Comparison of ENCODE assay signal across 13 mouse cellular contexts in genomic region chr11:109497990-109498389, GRCm38 (mm10). TPM values are rescaled to one million over a fixed set of nuclear protein-coding genes. Genes with fewer than 3 reads are reported as not detected.
DNase-seq lines count a peak whose midpoint lies in the region; ATAC-seq and TF ChIP-seq lines count a peak whose summit lies in the region.
"Had no signal": no experiment of that assay in that cellular context is flagged by ENCODE, and none has a peak within 500 bp of the region (broad histone marks: within the 10 kb centered on the region; RNA-seq: fewer than 3 reads in every experiment).

No protein-coding gene starts in this region.

- ATAC-seq in lung, embryonic 14.5 days (ENCODE audit: insufficient read depth) = no peak
- ATAC-seq in intestine, embryonic 14.5 days (replicated peaks; ENCODE audit: low FRiP score, low TSS enrichment, low read depth) = 0 out of 2 replicates have a peak, but pooled peaks have one; percentile 44
- peak; percentile 27; the same call in 1 of the 2 replicates for ATAC-seq in stomach, embryonic 16.5 days (ENCODE audit: insufficient read depth, low FRiP score)

- DNase-seq in heart, adult 8-10 months (ENCODE audit: low spot score) = peak; percentile 26
- DNase-seq in heart, postnatal 4 days = no peak
- DNase-seq in lung, embryonic 14.5 days = no peak
- DNase-seq in lung, postnatal 36 days = no peak
- no peak for DNase-seq in intestine, embryonic 14.5 days (ENCODE audit: low spot score)
- no peak for DNase-seq in Muller cell, postnatal 12 days (ENCODE audit: inconsistent ontology term)
- DNase-seq: adrenal gland, postnatal 10 days; cerebellum, adult 2 months; kidney, postnatal 14 days; lung, postnatal 10 days had no signal

- no peak for TF ChIP-seq CTCF in lung, embryonic 14.5 days (IDR thresholded peaks at IDR 0.05; ENCODE audit: low read depth)

- no peaks in the 10 kb centered on the region for H3K36me3 ChIP-seq in lung, embryonic 14.5 days (ENCODE audit: insufficient read depth)
- no peaks in the 10 kb centered on the region for H3K36me3 ChIP-seq in intestine, embryonic 14.5 days (ENCODE audit: control insufficient read depth, insufficient read depth, low read length)
- H3K36me3 ChIP-seq in stomach, embryonic 16.5 days (ENCODE audit: control insufficient read depth, insufficient read depth, low read length) = no peaks in the 10 kb centered on the region
- H3K36me3 ChIP-seq: hindbrain, embryonic 10.5 days; midbrain, embryonic 12.5 days had no signal

- no peaks in the 10 kb centered on the region for H3K9me3 ChIP-seq in lung, embryonic 14.5 days (ENCODE audit: low read depth, low read length)
- no peaks in the 10 kb centered on the region for H3K9me3 ChIP-seq in intestine, embryonic 14.5 days (ENCODE audit: control insufficient read depth, low read length)
- H3K9me3 ChIP-seq in stomach, embryonic 16.5 days (replicated peaks; ENCODE audit: control insufficient read depth, low read length) = no peaks in the 10 kb centered on the region
- H3K9me3 ChIP-seq: hindbrain, embryonic 10.5 days; midbrain, embryonic 12.5 days had no signal

- H3K27ac ChIP-seq in lung, embryonic 14.5 days (ENCODE audit: low read depth) = peak overlapping the region; percentile 38; the same call in 1 of the 2 replicates
- H3K27ac ChIP-seq in intestine, embryonic 14.5 days (ENCODE audit: low read depth) = no peak overlapping the region; the same call in 1 of the 2 replicates
- H3K27ac ChIP-seq in stomach, embryonic 16.5 days (ENCODE audit: low read length) = peak overlapping the region; percentile 20; the same call in 1 of the 2 replicates
- H3K27ac ChIP-seq: midbrain, embryonic 12.5 days had no signal

- H3K4me2 ChIP-seq in lung, embryonic 14.5 days = no peak overlapping the region
- no peak overlapping the region for H3K4me2 ChIP-seq in intestine, embryonic 14.5 days (ENCODE audit: low read length)
- H3K4me2 ChIP-seq in stomach, embryonic 16.5 days (ENCODE audit: low read depth, low read length) = no peak overlapping the region
- H3K4me2 ChIP-seq: midbrain, embryonic 12.5 days had no signal

- no peaks in the 10 kb centered on the region for H3K27me3 ChIP-seq in lung, embryonic 14.5 days (ENCODE audit: insufficient read depth, low read length)
- no peaks in the 10 kb centered on the region for H3K27me3 ChIP-seq in intestine, embryonic 14.5 days (replicated peaks; ENCODE audit: control insufficient read depth, insufficient read depth, low read length)
- no peaks in the 10 kb centered on the region for H3K27me3 ChIP-seq in stomach, embryonic 16.5 days (ENCODE audit: control insufficient read depth, insufficient read depth, low read length)

- peaks cover 9% of the 10 kb centered on the region; the same call in 1 of the 2 replicates for H3K4me1 ChIP-seq in lung, embryonic 14.5 days (ENCODE audit: insufficient read depth)
- peaks cover 7% of the 10 kb centered on the region for H3K4me1 ChIP-seq in intestine, embryonic 14.5 days (replicated peaks; ENCODE audit: control insufficient read depth, insufficient read depth, low read length)
- peaks cover 15% of the 10 kb centered on the region for H3K4me1 ChIP-seq in stomach, embryonic 16.5 days (ENCODE audit: control insufficient read depth, insufficient read depth, low read length)

- H3K9ac ChIP-seq in lung, embryonic 14.5 days = no peak overlapping the region
- H3K9ac ChIP-seq in intestine, embryonic 14.5 days (ENCODE audit: low read length) = no peak overlapping the region
- no peak overlapping the region for H3K9ac ChIP-seq in stomach, embryonic 16.5 days (ENCODE audit: low read length)
- H3K9ac ChIP-seq: midbrain, embryonic 12.5 days had no signal

- 59% methylated on average over 9 of the region's 9 CpGs for WGBS in lung, embryonic 14.5 days
- WGBS in intestine, embryonic 14.5 days = 60% methylated on average over 9 of the region's 9 CpGs
- 55% methylated on average over 9 of the region's 9 CpGs for WGBS in stomach, embryonic 16.5 days

- H3K4me3 ChIP-seq in lung, embryonic 14.5 days (ENCODE audit: low read depth, low read length) = no peak overlapping the region
- H3K4me3 ChIP-seq in intestine, embryonic 14.5 days (ENCODE audit: low read depth, low read length) = no peak overlapping the region
- no peak overlapping the region for H3K4me3 ChIP-seq in stomach, embryonic 16.5 days (replicated peaks; ENCODE audit: low read length)
- H3K4me3 ChIP-seq: hindbrain, embryonic 10.5 days; midbrain, embryonic 12.5 days had no signal

RNA-seq across cellular contexts. Expression of gene Slc16a6, which starts 24.6 kb away (rescaled TPM):
- total RNA-seq in heart, adult 8-10 months (2022) = 10 to 100 TPM in 2 of 4 experiments, 1 to 10 TPM in 2; 6.4 to 12.9 (median 10.0) TPM
- total RNA-seq in heart, postnatal 4 days (2021) = 10 to 100 TPM; 17.9 to 22.6 TPM
- polyA plus RNA-seq in lung, embryonic 14.5 days (2014; fragmentation: Nextera tagmentation; extraction: Ambion mirVana) = 5.4 and 5.9 TPM in 2 replicates
- polyA plus RNA-seq in intestine, embryonic 14.5 days (2014; fragmentation: Nextera tagmentation; extraction: Ambion mirVana) = 7.1 and 7.3 TPM in 2 replicates
- polyA plus RNA-seq in stomach, embryonic 16.5 days (2015; fragmentation: Nextera tagmentation; extraction: Ambion mirVana) = 13.1 and 13.3 TPM in 2 replicates

RNA-seq across cellular contexts. Expression of gene Arsg, which starts 24.8 kb away (rescaled TPM):
- total RNA-seq in heart, adult 8-10 months (2022) = 1 to 10 TPM in 3 of 4 experiments, under 1 TPM in 1; 0.87 to 2.7 (median 1.8) TPM
- total RNA-seq in heart, postnatal 4 days (2021) = 1 to 10 TPM; 5.2 to 6.1 TPM
- 2.8 and 5.3 TPM in 2 replicates for polyA plus RNA-seq in lung, embryonic 14.5 days (2014; fragmentation: Nextera tagmentation; extraction: Ambion mirVana)
- polyA plus RNA-seq in intestine, embryonic 14.5 days (2014; fragmentation: Nextera tagmentation; extraction: Ambion mirVana) = 2.8 and 3.9 TPM in 2 replicates
- 4.1 and 5.2 TPM in 2 replicates for polyA plus RNA-seq in stomach, embryonic 16.5 days (2015; fragmentation: Nextera tagmentation; extraction: Ambion mirVana)
